Mouse (Mus musculus) kidney, adult 2 months (tissue): ENCODE data around the gene Alkbh5.

Experiments used
- CTCF ChIP-seq: fragments of 200-500 bp; conservative IDR thresholded peaks from 2 replicates; pipeline ENCODE4 v1.5.1; 2011; ENCODE audit warnings: low read depth, mild to moderate bottlenecking, control low read depth, low read length, moderate library complexity, mixed read lengths; ENCODE audit not compliant: insufficient read depth, insufficient read length
- POLR2A ChIP-seq: fragments of 200-500 bp; IDR thresholded peaks from one replicate; pipeline ENCODE4 v1.6.1; 2011; ENCODE audit warnings: low read depth, low read length, control low read depth

- TF ChIP-seq CTCF (no peak), POLR2A (no peak)
Observed at GRCm38 (mm10) chr11:60553091-60553490, 16.9 kb downstream of the Alkbh5 start.
